Mouse (Mus musculus) CH12.LX (cell line): ENCODE results near the gene Cldn14.

Experiments
- CTCF ChIP-seq, 2 experiments: IDR thresholded peaks in 1 of 2; conservative IDR thresholded peaks in 1 of 2; 2 replicates each; pipeline ENCODE4 v1.5.1; 2011 to 2012; ENCODE audit warnings: low read depth in 2 of 2, low read length in 2 of 2, improper control_type of control experiment in 1 of 2, inconsistent platforms in 1 of 2, mild to moderate bottlenecking in 1 of 2, moderate library complexity in 1 of 2
- MAFK ChIP-seq: IDR thresholded peaks from 2 replicates; pipeline ENCODE4 v1.6.1; 2011; ENCODE audit warnings: low read length, improper control_type of control experiment; ENCODE audit not compliant: insufficient replicate concordance
- MYC ChIP-seq: IDR thresholded peaks from 2 replicates; pipeline ENCODE4 v1.6.1; 2011; ENCODE audit warnings: low read depth, mild to moderate bottlenecking, improper control_type of control experiment, low read length
- POLR2A ChIP-seq: IDR thresholded peaks from 2 replicates; pipeline ENCODE4 v1.6.1; 2011; ENCODE audit warnings: low read depth, mild to moderate bottlenecking, improper control_type of control experiment, low read length
- RAD21 ChIP-seq: IDR thresholded peaks from 2 replicates; pipeline ENCODE4 v1.6.1; 2011; ENCODE audit warnings: low read depth, mild to moderate bottlenecking, low read length, improper control_type of control experiment, moderate library complexity

- no peak for TF ChIP-seq CTCF (conservative IDR thresholded peaks at IDR 0.05 in 1 of 2, IDR thresholded peaks at IDR 0.05 in 1 of 2; ENCODE audit: low read depth in 2 of 2, low read length in 2 of 2)
- TF ChIP-seq POLR2A: no peak
- TF ChIP-seq MYC: no peak
- TF ChIP-seq MAFK: no peak
- no peak for TF ChIP-seq RAD21
Observed at GRCm38 (mm10) chr16:93939961-93940360, 68.7 kb downstream of the Cldn14 start.
